Mouse (Mus musculus) layer of hippocampus, adult 9-10 months (tissue): ENCODE results near the gene Tnks2.

ENCODE experiments used
- DNase-seq: peaks from one replicate; pipeline ENCODE4 v3.0.0; 2022; ENCODE audit warnings: low spot score

The Tnks2 gene

DNA sequence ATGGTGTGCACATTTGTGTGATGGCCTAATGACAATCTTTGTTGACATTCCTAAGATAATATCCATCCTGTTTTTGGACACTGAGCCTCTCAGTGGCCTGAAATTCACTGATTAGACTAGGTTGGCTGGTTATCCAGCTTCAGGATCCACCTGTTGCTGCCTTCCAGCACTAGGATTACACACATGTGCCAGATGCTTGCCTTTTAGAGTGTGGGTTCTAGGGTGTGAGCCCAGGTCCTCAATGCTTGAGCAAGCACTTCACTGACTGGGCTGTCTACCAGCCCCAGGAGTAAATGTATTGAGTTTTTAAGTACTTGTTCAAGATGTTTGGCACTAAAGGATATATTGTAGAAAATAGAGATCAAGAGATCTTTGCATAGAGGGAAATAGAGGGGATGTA is 104.0 kb downstream of the Tnks2 start:
- DNase-seq = no peak

DNA sequence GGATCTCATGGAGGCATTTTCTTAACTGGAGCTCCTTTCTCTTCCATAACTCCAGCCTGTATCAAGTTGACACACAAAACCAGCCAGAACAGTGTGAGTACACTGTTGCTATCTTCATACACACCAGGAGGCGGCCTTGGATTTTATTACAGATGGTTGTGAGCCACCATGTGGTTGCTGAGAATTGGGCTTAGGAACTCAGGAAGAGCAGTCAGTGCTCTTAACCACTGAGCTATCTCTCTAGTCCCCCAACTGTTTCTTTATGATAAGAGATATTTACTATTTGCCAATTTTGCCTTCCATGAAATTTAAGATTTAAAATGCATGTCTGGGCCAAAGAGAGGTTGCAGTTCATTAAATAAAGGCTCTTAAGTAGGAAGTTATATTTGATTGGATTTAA is 106.0 kb downstream of the Tnks2 start:
- DNase-seq = no peak
